Mouse (Mus musculus) thymus, postnatal 25 days (tissue): ENCODE results near the gene Sh3glb1.

ENCODE experiments used
- DNase-seq: peaks from one replicate; pipeline ENCODE4 v3.0.0; 2022

The Sh3glb1 gene

GRCm38 (mm10) chr3:144714126-144714525 is 6.0 kb downstream of the Sh3glb1 start:
- no peak for DNase-seq

DNA sequence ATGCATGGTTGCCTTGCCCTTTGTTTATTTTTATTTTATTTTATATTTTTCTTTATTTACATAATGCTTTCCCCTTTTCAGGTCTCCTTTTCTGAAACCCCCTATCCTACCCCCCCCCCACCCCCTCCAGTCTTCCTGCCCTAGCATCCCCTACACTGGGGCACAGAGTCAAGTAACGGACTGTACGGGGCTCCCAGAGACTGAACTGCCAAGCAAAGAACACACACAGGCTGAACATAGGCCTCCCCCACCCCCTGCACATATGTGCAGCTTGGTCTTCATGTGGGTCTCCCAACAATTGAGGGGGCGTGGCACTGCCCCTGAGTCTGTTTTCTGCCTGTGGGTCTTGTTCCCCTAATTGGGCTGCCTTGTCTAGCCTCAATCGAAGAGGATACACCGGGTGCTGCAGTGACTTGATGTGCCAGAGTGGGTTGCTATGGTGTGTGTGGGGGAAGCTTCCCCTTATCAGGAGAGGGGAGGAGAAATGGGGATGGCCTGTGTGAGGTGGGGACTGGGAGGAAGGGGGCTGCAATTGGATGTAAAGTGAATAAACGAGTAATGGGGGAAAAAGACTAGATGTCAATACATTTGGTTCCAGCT is 8.4 kb downstream of the Sh3glb1 start:
- DNase-seq, result no peak

DNA sequence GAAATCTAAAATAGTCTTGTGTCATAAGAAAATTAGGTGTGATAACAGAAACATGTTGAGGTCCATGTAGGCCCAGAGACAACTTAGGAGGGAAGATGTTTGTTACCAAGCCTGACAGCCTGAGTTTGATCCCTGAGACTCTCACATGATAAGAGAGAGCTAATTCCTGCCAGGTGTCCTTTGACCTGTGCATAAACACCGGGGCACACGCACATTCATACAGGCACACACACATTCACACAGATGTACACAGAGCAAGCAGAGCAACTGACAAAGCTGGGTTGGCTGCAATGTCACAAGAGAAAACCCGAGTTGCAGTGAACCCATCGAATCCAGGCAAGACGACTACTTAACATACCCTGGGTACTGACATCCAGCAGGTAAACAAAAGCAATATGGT is 11.5 kb downstream of the Sh3glb1 start:
- no peak for DNase-seq

DNA sequence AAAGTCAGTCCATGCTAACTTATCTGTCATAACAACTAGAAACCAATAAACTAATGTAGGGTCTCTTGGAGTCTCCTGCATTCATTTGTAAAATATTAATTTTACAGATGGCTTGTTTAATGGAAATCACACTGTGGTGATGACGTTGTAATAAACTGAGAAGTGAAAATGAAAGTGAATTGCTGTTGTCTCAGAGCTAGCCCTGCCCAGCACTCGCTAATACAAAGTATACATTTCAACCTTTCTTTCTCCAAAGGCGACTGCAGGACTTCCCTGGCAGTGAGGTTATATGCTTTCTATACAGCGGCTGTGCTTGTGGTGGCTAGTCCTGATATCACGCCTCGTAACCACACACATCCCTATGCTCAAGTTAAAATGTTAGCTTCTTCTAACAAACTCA is 16.2 kb downstream of the Sh3glb1 start:
- no peak for DNase-seq

GRCm38 (mm10) chr3:144698790-144699433 is 21.2 kb downstream of the Sh3glb1 start:
- no peak for DNase-seq

DNA sequence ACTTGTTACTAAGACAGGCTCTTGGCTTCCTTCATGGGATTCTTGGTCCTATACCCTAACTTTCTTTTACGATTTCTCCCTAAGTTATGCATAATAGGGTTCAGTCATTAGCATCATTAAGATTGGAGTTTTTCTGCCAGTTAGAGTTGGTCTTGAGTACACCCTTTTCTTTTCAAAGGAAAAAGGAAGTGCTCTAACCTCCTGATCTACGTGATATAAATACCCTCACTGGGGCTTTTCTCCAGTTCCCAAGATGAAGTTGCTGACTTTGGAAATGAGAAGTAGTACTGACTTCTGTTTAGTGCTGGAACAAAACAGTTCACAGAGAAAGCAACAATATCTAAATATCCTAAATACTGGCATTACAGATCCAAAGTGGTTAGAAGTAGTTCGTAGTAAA is 22.2 kb downstream of the Sh3glb1 start:
- DNase-seq, result no peak

GRCm38 (mm10) chr3:144697154-144697553 is 23.0 kb downstream of the Sh3glb1 start:
- no peak for DNase-seq

DNA sequence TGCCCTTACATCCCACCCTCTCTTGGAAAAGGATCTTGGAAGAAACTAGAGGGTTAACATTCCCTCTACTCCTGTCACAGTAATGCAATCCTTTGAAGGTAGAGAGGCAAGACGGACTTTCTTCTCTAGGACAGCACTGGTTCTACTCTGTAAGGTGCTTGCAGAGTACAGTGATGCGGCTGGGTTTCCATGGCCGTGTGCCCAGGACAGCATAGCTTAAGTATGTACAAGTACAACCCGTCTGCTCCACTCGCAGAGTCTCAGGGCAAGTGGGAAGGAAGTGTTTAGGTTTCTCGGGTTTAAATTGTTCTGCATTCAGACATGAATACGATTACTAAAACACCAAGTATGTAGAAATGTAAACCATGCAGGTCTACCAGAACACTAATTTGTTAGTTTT is 25.2 kb downstream of the Sh3glb1 start:
- no peak for DNase-seq

DNA sequence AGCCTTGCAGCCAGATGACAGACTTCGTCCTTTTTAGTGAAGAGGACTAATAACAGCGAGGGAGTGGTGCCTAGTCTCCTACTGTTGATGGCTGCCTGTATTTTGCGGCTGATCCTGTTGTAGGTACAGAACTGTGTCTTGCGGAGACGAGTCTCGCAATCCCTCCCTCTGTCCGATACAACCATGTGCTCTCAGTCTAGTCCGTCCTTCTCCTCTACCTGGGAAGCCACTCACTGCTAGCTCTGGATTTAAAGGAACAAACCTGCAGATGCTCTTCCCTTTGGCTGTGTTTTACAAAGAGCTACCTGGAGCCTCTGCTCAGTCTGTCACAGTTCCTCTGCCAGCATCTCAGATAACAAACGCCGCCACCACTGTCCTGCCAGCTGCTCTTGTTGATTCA is 26.1 kb downstream of the Sh3glb1 start:
- DNase-seq, result no peak

DNA sequence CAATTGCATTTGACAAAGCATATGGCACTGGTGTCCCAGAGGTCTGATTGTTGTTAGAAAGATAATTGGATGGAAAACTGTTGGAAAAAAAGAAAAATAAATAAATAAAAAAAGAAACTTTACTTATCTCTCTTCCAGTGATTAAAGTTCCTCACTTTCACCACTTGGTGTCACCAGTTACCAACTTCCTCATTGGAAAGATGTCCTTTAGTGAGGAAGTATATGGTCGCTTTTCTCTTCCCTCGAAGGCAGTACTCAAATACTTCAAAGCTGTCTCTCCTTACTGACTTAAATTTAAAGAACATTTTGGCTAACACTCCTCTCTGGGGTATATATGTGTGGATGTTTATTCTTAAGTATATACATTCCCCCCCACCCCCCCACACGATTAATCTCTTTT is 28.1 kb downstream of the Sh3glb1 start:
- no peak for DNase-seq

- no peak for DNase-seq
These were observed 30.9 kb downstream of the Sh3glb1 start for GRCm38 (mm10) chr3:144689236-144689635.

DNA sequence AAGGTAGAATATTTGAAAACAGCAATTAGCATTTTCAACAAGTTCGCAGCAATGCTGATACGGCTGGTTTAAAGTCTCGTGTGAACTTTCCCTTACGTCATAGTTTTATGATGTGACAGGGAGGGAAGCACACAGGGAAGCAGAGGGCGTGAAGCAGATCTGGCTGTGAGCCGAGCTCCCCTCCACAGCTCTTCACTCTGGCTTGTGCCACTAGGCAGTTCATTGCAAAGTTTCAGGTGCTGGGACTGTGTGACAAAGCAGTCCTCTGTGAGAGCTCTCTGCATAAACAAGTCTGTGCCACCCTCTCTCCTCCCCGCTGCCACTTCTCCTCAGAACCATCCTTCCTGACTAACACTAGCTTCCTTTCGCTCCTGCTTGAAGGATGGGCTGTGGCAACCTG is 31.9 kb downstream of the Sh3glb1 start:
- DNase-seq, result no peak

- DNase-seq, result no peak
These were observed 32.5 kb downstream of the Sh3glb1 start for GRCm38 (mm10) chr3:144687618-144688017.

DNA sequence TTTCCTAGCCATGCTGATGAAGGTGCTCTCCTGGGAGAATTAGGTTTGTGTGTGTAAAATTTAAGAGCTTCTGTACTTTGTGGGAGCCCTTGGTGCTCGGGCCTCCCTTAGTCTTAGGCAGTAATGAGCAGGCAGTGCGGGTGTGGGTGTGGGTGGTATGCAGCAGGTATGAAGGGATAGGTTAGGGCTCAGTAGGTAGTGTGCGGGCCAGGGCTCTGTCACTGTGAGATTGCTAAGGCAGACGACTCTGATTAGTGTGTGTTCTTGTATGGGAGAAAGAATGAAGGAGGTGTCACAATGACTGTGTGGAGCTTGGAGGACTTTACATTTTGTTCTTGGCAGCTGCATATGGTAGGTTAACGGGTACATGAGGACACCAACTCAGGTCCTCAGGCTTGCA is 34.0 kb downstream of the Sh3glb1 start:
- DNase-seq, result no peak

GRCm38 (mm10) chr3:144683136-144683814 is 36.9 kb downstream of the Sh3glb1 start:
- DNase-seq, result no peak

GRCm38 (mm10) chr3:144681542-144681941 is 38.6 kb downstream of the Sh3glb1 start:
- no peak for DNase-seq

GRCm38 (mm10) chr3:144679701-144680159 is 40.4 kb downstream of the Sh3glb1 start:
- DNase-seq, result no peak

DNA sequence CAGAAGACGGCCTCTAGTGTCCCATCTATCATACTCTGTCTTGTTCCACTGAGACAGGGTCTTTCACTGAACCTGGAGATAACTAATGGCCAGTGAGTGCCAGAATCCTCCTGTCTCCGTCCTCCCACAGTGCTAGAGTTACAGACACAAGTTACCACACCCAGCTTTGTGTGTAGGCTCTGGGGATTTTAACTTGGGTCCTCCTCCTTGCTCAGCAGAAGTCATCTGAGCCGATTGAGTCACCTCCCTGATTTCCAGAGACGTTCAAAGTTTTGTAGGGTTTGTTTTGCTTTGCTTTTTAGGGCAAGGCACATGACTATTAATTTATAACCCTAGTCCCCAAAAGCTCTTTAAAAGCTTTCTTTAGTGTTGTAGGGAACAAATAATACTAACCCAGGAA is 41.0 kb downstream of the Sh3glb1 start:
- DNase-seq, result no peak

DNA sequence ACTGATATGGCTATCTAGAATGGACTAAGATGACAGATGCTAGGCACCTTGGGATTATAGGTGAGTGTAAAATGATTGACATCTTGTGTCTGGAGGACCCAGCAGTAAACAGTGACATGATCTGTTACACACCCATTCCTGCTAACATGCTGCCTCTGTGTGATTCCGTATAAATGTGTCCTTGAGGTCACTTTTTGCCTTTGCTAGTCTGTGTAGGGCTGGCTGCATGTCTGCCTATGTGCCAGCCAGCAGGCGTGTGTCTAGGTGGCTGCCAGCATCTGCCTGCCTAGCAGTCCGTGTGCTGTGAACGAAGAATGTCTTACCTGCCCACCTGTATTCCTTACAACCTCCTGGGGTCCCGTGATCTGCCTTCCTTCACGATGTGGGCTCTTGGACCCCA is 42.4 kb downstream of the Sh3glb1 start:
- DNase-seq, result no peak

- DNase-seq, result no peak
These were observed 43.9 kb downstream of the Sh3glb1 start for GRCm38 (mm10) chr3:144676249-144676648.

DNA sequence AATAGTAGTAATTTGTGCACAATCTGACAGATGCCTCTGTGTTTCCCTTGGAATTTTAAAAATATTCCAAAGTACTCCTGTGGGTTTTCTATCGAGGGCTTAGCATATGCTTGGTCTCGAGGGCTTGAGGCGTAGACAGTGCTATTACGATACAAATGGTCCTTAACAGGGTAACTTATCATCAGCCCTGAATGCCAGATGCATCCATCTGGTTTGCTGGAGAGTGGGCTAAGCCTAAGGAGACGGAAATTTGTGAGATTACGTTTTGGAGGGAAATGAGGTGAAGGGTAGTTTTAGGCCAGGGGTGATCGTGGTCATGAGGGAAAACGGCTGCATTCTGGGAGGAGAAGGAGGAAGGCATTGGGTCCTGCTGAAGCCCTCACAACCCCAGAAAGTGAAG is 48.1 kb downstream of the Sh3glb1 start:
- no peak for DNase-seq

- no peak for DNase-seq
These were observed 49.9 kb downstream of the Sh3glb1 start for GRCm38 (mm10) chr3:144669944-144670874.

GRCm38 (mm10) chr3:144669457-144669864 is 50.7 kb downstream of the Sh3glb1 start:
- no peak for DNase-seq
